Mouse (Mus musculus): ENCODE results near the gene Apol7e. TPM values are rescaled to one million over a fixed set of nuclear protein-coding genes. Genes with fewer than 3 reads are reported as not detected.

Apol7e gene
- polyA plus RNA-seq, 1 experiment from 2014 or later, result 0.51 TPM

- Histone ChIP-seq H3K4me2 (no peak overlapping the region), H3K27ac (no peak overlapping the region), H3K4me1 (0 out of 2 replicates have a peak, but pooled peaks cover 2% of the 10 kb centered on the region), H3K4me3 (replicated peaks) (no peak overlapping the region), H3K36me3 (peaks cover 68% of the 10 kb centered on the region), H3K9ac (no peak overlapping the region), H3K9me3 (no peaks in the 10 kb centered on the region), H3K27me3 (replicated peaks) (no peaks in the 10 kb centered on the region)
- 75% methylated on average over 22 of the region's 22 CpGs for WGBS
- no peak for ATAC-seq (ENCODE audit: insufficient read depth, low FRiP score, low read depth)
Observed at GRCm38 (mm10) chr15:77761561-77762380, 63.1 kb downstream of the Apol7e start.

- no peak overlapping the region for H3K27ac ChIP-seq
- H3K4me1 ChIP-seq, result no peaks in the 10 kb centered on the region
- H3K9me3 ChIP-seq, result no peaks in the 10 kb centered on the region
- no peak overlapping the region for H3K9ac ChIP-seq
- no peak overlapping the region for H3K4me3 ChIP-seq (replicated peaks)
- H3K4me2 ChIP-seq, result no peak overlapping the region
- ATAC-seq (ENCODE audit: insufficient read depth, low FRiP score, low read depth), result no peak
- 89% methylated on average over 16 of the region's 16 CpGs for WGBS
- H3K27me3 ChIP-seq (replicated peaks), result no peaks in the 10 kb centered on the region
- H3K36me3 ChIP-seq, result peaks cover 81% of the 10 kb centered on the region
Observed at GRCm38 (mm10) chr15:77763050-77763449, 64.4 kb downstream of the Apol7e start.

GRCm38 (mm10) chr15:77763702-77764101 lies 65.0 kb downstream of the Apol7e start:
- H3K9ac ChIP-seq, result no peak overlapping the region
- peak overlapping the region; percentile 5 for H3K27ac ChIP-seq
- no peak overlapping the region for H3K4me3 ChIP-seq (replicated peaks)
- no peaks in the 10 kb centered on the region for H3K4me1 ChIP-seq
- ATAC-seq (ENCODE audit: insufficient read depth, low FRiP score, low read depth), result no peak
- 64% methylated on average over 11 of the region's 11 CpGs for WGBS
- peaks cover 87% of the 10 kb centered on the region for H3K36me3 ChIP-seq
- no peaks in the 10 kb centered on the region for H3K9me3 ChIP-seq
- H3K27me3 ChIP-seq (replicated peaks), result no peaks in the 10 kb centered on the region
- no peak overlapping the region for H3K4me2 ChIP-seq

GRCm38 (mm10) chr15:77764391-77765006 lies 65.8 kb downstream of the Apol7e start:
- H3K4me1 ChIP-seq, result no peaks in the 10 kb centered on the region
- no peak overlapping the region for H3K9ac ChIP-seq
- H3K4me3 ChIP-seq (replicated peaks), result no peak overlapping the region
- H3K9me3 ChIP-seq, result no peaks in the 10 kb centered on the region
- H3K27me3 ChIP-seq (replicated peaks), result no peaks in the 10 kb centered on the region
- no peak for ATAC-seq (ENCODE audit: insufficient read depth, low FRiP score, low read depth)
- H3K4me2 ChIP-seq, result no peak overlapping the region
- H3K27ac ChIP-seq, result peak overlapping the region; percentile 5; the same call in 1 of the 2 replicates
- peaks cover 93% of the 10 kb centered on the region for H3K36me3 ChIP-seq
- WGBS, result 72% methylated on average over 13 of the region's 13 CpGs

- H3K4me1 ChIP-seq, result no peaks in the 10 kb centered on the region
- 84% methylated on average over 16 of the region's 16 CpGs for WGBS
Observed at GRCm38 (mm10) chr15:77765484-77766093, 66.9 kb downstream of the Apol7e start.

GRCm38 (mm10) chr15:77766981-77767380 lies 68.3 kb downstream of the Apol7e start:
- no peaks in the 10 kb centered on the region for H3K4me1 ChIP-seq
- H3K4me2 ChIP-seq, result no peak overlapping the region
- H3K4me3 ChIP-seq (replicated peaks), result no peak overlapping the region
- no peak overlapping the region for H3K9ac ChIP-seq
- no peak for ATAC-seq (ENCODE audit: insufficient read depth, low FRiP score, low read depth)
- no peaks in the 10 kb centered on the region for H3K9me3 ChIP-seq
- no peak overlapping the region for H3K27ac ChIP-seq
- H3K27me3 ChIP-seq (replicated peaks), result no peaks in the 10 kb centered on the region
- 91% methylated on average over 11 of the region's 11 CpGs for WGBS
- H3K36me3 ChIP-seq, result peaks cover 96% of the 10 kb centered on the region

More at GRCm38 (mm10) chr15:77765484-77766093, 66.9 kb downstream of the Apol7e start:
- Histone ChIP-seq H3K4me3 (replicated peaks) (no peak overlapping the region), H3K9ac (no peak overlapping the region), H3K9me3 (no peaks in the 10 kb centered on the region), H3K27me3 (replicated peaks) (no peaks in the 10 kb centered on the region), H3K36me3 (peaks cover 95% of the 10 kb centered on the region), H3K4me2 (no peak overlapping the region), H3K27ac (0 out of 2 replicates have a peak overlapping the region, but pooled peaks have one; percentile 5)
- ATAC-seq (ENCODE audit: insufficient read depth, low FRiP score, low read depth), result no peak

Other genes with a start within 250 kb of the Apol7e start
- 0.04 and 0.08 TPM in 2 replicates for gene Apol10a, start 221.8 kb upstream of the Apol7e start, polyA plus RNA-seq (2015; fragmentation: Nextera tagmentation; extraction: Ambion mirVana)
- gene Apol11a, start 190.6 kb upstream of the Apol7e start, polyA plus RNA-seq (2015; fragmentation: Nextera tagmentation; extraction: Ambion mirVana), result not detected in 2 replicates
- 0.46 and 1.1 TPM in 2 replicates for gene Apol7c, start 165.5 kb upstream of the Apol7e start, polyA plus RNA-seq (2015; fragmentation: Nextera tagmentation; extraction: Ambion mirVana)
- not detected in 2 replicates for gene 1700025B11Rik, start 137.0 kb upstream of the Apol7e start, polyA plus RNA-seq (2015; fragmentation: Nextera tagmentation; extraction: Ambion mirVana)
- gene Apol10b, start 102.7 kb upstream of the Apol7e start, polyA plus RNA-seq (2015; fragmentation: Nextera tagmentation; extraction: Ambion mirVana), result 0.28 and 0.37 TPM in 2 replicates
- gene Gm36245, start 99.6 kb upstream of the Apol7e start, polyA plus RNA-seq (2015; fragmentation: Nextera tagmentation; extraction: Ambion mirVana), result not detected in 2 replicates
- gene Apol11b, start 55.6 kb upstream of the Apol7e start, polyA plus RNA-seq (2015; fragmentation: Nextera tagmentation; extraction: Ambion mirVana), result 0.09 and 0.31 TPM in 2 replicates
- 0.13 TPM in 1 of 2 replicates, not detected in the other for gene Apol9b, start 30.2 kb downstream of the Apol7e start, polyA plus RNA-seq (2015; fragmentation: Nextera tagmentation; extraction: Ambion mirVana)
- 0.75 and 1.7 TPM in 2 replicates for gene Apol8, start 58.1 kb downstream of the Apol7e start, polyA plus RNA-seq (2015; fragmentation: Nextera tagmentation; extraction: Ambion mirVana)
- 57.0 TPM in 2 replicates for gene Myh9, start 143.3 kb downstream of the Apol7e start, polyA plus RNA-seq (2015; fragmentation: Nextera tagmentation; extraction: Ambion mirVana)
- gene Txn2, start 230.1 kb downstream of the Apol7e start, polyA plus RNA-seq (2015; fragmentation: Nextera tagmentation; extraction: Ambion mirVana), result 259 and 260 TPM in 2 replicates

Measured in stomach, embryonic 15.5 days (tissue).